Mouse (Mus musculus): ENCODE measurements at regions not wholly inside any gene's neighbourhood (a gene's known extent, or its start where the extent isn't known, plus 50 kb on each side); places are given as distances from the start of the nearest gene placed in this dataset.

GRCm38 (mm10) chr5:41994307-41994706 lies 73.5 kb upstream of the Gm16223 start:
- no peak for DNase-seq

- no peak for DNase-seq
These were observed 84.2 kb upstream of the Gm16223 start for GRCm38 (mm10) chr5:41983556-41983955.

- DNase-seq = no peak
These were observed 92.2 kb upstream of the Gm16223 start for GRCm38 (mm10) chr5:41975535-41975934.

- no peak for DNase-seq
These were observed 96.6 kb upstream of the Gm16223 start for GRCm38 (mm10) chr5:41971201-41971600.

GRCm38 (mm10) chr5:41966958-41967357 lies 100.8 kb upstream of the Gm16223 start:
- no peak for DNase-seq

- peak; percentile 50 for DNase-seq
These were observed 103.1 kb upstream of the Bod1l start for GRCm38 (mm10) chr5:41947114-41947640.

- DNase-seq = no peak
These were observed 99.3 kb upstream of the Bod1l start for GRCm38 (mm10) chr5:41943399-41943798.

GRCm38 (mm10) chr5:41942131-41942530 lies 98.0 kb upstream of the Bod1l start:
- no peak for DNase-seq

GRCm38 (mm10) chr5:41941216-41941615 lies 97.1 kb upstream of the Bod1l start:
- DNase-seq = no peak

GRCm38 (mm10) chr5:41939736-41940135 lies 95.6 kb upstream of the Bod1l start:
- no peak for DNase-seq

GRCm38 (mm10) chr5:41910053-41910452 lies 65.9 kb upstream of the Bod1l start:
- DNase-seq = no peak

GRCm38 (mm10) chr5:41907749-41908148 lies 63.6 kb upstream of the Bod1l start:
- DNase-seq = no peak

GRCm38 (mm10) chr5:41904512-41904911 lies 60.4 kb upstream of the Bod1l start:
- peak; percentile 12 for DNase-seq

- DNase-seq = no peak
These were observed 55.1 kb upstream of the Bod1l start for GRCm38 (mm10) chr5:41899237-41899636.

- DNase-seq = no peak
These were observed 54.6 kb upstream of the Bod1l start for GRCm38 (mm10) chr5:41898748-41899147.
